Mouse (Mus musculus): Measurements from ENCODE around the gene Pnkp. TPM values are rescaled to one million over a fixed set of nuclear protein-coding genes. Genes with fewer than 3 reads are reported as not detected.
"Not testable (repeated sequence)": the region's sequence is repeated elsewhere in the genome, so short reads cannot be mapped to it uniquely, and the experiment has no call there.

Pnkp gene
- polyA plus RNA-seq, 1 experiment from 2014 or later = 29.7 TPM

GRCm38 (mm10) chr7:44867010-44867702, 10.2 kb downstream of the Pnkp start:
- H3K27ac ChIP-seq (ENCODE audit: low read depth) = no peak overlapping the region
- peaks cover 47% of the 10 kb centered on the region for H3K36me3 ChIP-seq (ENCODE audit: control insufficient read depth, insufficient read depth, low read length)
- 0 out of 2 replicates have a peak overlapping the region, but pooled peaks have one; percentile 6 for H3K9ac ChIP-seq (ENCODE audit: low read length)
- no peaks in the 10 kb centered on the region for H3K9me3 ChIP-seq (ENCODE audit: control insufficient read depth, low read length)
- 58% methylated on average over 19 of the region's 19 CpGs for WGBS
- peaks cover 41% of the 10 kb centered on the region for H3K4me1 ChIP-seq (replicated peaks; ENCODE audit: control insufficient read depth, insufficient read depth, low read length)
- peak overlapping the region; percentile 97 for H3K4me3 ChIP-seq (ENCODE audit: low read depth, low read length)
- no peak for ATAC-seq (replicated peaks; ENCODE audit: low FRiP score, low TSS enrichment, low read depth)
- no peaks in the 10 kb centered on the region for H3K27me3 ChIP-seq (replicated peaks; ENCODE audit: control insufficient read depth, insufficient read depth, low read length)
- no peak for DNase-seq (ENCODE audit: low spot score)
- H3K4me2 ChIP-seq (ENCODE audit: low read length) = peak overlapping the region; percentile 79

DNA sequence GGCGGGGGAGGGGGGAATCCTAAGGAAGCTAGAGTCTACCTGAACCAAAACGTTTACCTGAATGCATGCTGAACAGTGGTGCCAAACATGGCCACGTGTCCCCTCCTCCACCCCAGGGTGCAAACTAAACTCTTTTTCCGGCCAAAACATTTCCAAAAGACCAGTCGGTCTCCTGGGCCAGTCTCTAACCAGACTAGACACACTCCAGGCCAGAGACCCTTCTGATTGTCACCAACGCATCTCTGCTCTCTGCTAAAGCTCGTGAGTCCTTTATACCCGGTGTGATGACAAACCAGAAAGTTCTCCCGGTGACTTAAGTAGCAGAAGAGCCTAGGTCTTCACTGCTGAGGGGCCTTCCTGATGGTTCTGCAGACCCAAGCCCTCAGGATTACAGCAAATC, 10.9 kb downstream of the Pnkp start:
- Histone ChIP-seq H3K27me3 (replicated peaks; ENCODE audit: control insufficient read depth, insufficient read depth, low read length) (no peaks in the 10 kb centered on the region), H3K36me3 (ENCODE audit: control insufficient read depth, insufficient read depth, low read length) (peaks cover 41% of the 10 kb centered on the region), H3K9me3 (ENCODE audit: control insufficient read depth, low read length) (no peaks in the 10 kb centered on the region), H3K27ac (ENCODE audit: low read depth) (no peak overlapping the region), H3K4me3 (ENCODE audit: low read depth, low read length) (peak overlapping the region; percentile 97), H3K4me2 (ENCODE audit: low read length) (peak overlapping the region; percentile 79), H3K4me1 (replicated peaks; ENCODE audit: control insufficient read depth, insufficient read depth, low read length) (peaks cover 41% of the 10 kb centered on the region), H3K9ac (ENCODE audit: low read length) (peak overlapping the region; percentile 97)
- no peak for ATAC-seq (replicated peaks; ENCODE audit: low FRiP score, low TSS enrichment, low read depth)
- no peak for DNase-seq (ENCODE audit: low spot score)
- WGBS = 41% methylated on average over 9 of the region's 9 CpGs

GRCm38 (mm10) chr7:44868465-44868864, 11.5 kb downstream of the Pnkp start:
- peaks cover 41% of the 10 kb centered on the region for H3K4me1 ChIP-seq (replicated peaks; ENCODE audit: control insufficient read depth, insufficient read depth, low read length)
- peak overlapping the region; percentile 97 for H3K4me3 ChIP-seq (ENCODE audit: low read depth, low read length)
- peaks cover 34% of the 10 kb centered on the region for H3K36me3 ChIP-seq (ENCODE audit: control insufficient read depth, insufficient read depth, low read length)
- H3K4me2 ChIP-seq (ENCODE audit: low read length) = peak overlapping the region; percentile 79
- ATAC-seq (replicated peaks; ENCODE audit: low FRiP score, low TSS enrichment, low read depth) (no peak), DNase-seq (ENCODE audit: low spot score) (no peak)
- no peaks in the 10 kb centered on the region for H3K9me3 ChIP-seq (ENCODE audit: control insufficient read depth, low read length)
- peak overlapping the region; percentile 97 for H3K9ac ChIP-seq (ENCODE audit: low read length)
- H3K27ac ChIP-seq (ENCODE audit: low read depth) = peak overlapping the region; percentile 99; the same call in 1 of the 2 replicates
- no peaks in the 10 kb centered on the region for H3K27me3 ChIP-seq (replicated peaks; ENCODE audit: control insufficient read depth, insufficient read depth, low read length)
- 5% methylated on average over 16 of the region's 16 CpGs for WGBS

DNA sequence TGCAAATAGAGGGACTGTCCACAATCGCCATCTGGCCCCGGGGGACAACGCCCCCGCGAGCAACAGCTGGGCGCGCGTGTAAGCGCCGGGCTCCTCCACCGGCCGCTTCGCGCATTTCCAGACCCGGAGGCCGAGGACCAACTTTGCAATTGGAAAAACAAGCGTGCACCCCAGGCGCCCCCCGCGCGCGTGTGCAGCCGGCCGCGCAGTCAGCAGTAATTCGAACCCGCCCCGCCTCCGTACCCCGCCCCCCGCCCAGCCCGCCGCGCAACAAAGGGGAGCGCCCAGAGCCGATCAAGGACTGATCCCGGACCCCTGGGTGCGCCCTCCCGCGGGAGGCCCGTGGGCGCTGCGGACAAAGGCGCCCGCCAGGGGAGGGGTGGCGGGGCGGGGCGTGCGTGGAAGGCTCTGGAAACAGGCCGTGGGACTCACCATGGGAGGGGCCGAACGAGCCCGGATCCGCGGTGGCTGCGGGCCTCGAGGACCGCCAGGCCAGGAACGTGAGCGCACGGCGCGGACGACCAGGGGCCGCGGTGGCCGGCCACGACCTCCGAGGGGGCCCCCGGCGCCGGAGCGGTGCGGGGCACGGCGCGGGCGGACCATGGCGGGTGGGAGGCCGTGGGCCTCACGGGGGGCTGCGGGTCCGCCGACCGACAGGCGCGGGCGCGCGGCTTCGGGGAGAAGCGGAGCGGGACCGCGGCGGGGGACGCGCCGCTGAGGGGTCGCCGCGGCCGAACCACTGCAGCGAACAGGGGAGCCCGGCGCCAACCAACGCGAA, 12.2 kb downstream of the Pnkp start:
- H3K36me3 ChIP-seq (ENCODE audit: control insufficient read depth, insufficient read depth, low read length) = peaks cover 28% of the 10 kb centered on the region
- peak; percentile 59 for ATAC-seq (replicated peaks; ENCODE audit: low FRiP score, low TSS enrichment, low read depth)
- H3K9me3 ChIP-seq (ENCODE audit: control insufficient read depth, low read length) = no peaks in the 10 kb centered on the region
- H3K9ac ChIP-seq (ENCODE audit: low read length) = peak overlapping the region; percentile 97
- H3K27ac ChIP-seq (ENCODE audit: low read depth) = peak overlapping the region; percentile 99
- peaks cover 41% of the 10 kb centered on the region for H3K4me1 ChIP-seq (replicated peaks; ENCODE audit: control insufficient read depth, insufficient read depth, low read length)
- H3K27me3 ChIP-seq (replicated peaks; ENCODE audit: control insufficient read depth, insufficient read depth, low read length) = no peaks in the 10 kb centered on the region
- DNase-seq (ENCODE audit: low spot score) = peak; percentile 87
- peak overlapping the region; percentile 97 for H3K4me3 ChIP-seq (ENCODE audit: low read depth, low read length)
- 1% methylated on average over 99 of the region's 108 CpGs for WGBS
- H3K4me2 ChIP-seq (ENCODE audit: low read length) = peak overlapping the region; percentile 79

- no peaks in the 10 kb centered on the region for H3K27me3 ChIP-seq (replicated peaks; ENCODE audit: control insufficient read depth, insufficient read depth, low read length)
Measured at GRCm38 (mm10) chr7:44869697-44870528, 13.0 kb downstream of the Pnkp start, which contains the start of gene Ptov1. Ptov1 (minus strand) TSS chr7:44869788.

GRCm38 (mm10) chr7:44870614-44871013, 13.7 kb downstream of the Pnkp start:
- Histone ChIP-seq H3K4me1 (replicated peaks; ENCODE audit: control insufficient read depth, insufficient read depth, low read length) (peaks cover 33% of the 10 kb centered on the region), H3K9me3 (ENCODE audit: control insufficient read depth, low read length) (no peaks in the 10 kb centered on the region), H3K27me3 (replicated peaks; ENCODE audit: control insufficient read depth, insufficient read depth, low read length) (no peaks in the 10 kb centered on the region), H3K27ac (ENCODE audit: low read depth) (peak overlapping the region; percentile 99; the same call in 1 of the 2 replicates), H3K36me3 (ENCODE audit: control insufficient read depth, insufficient read depth, low read length) (peaks cover 13% of the 10 kb centered on the region), H3K9ac (ENCODE audit: low read length) (peak overlapping the region; percentile 97), H3K4me2 (ENCODE audit: low read length) (peak overlapping the region; percentile 79), H3K4me3 (ENCODE audit: low read depth, low read length) (peak overlapping the region; percentile 97)
- 75% methylated on average over 6 of the region's 6 CpGs for WGBS
- DNase-seq (ENCODE audit: low spot score) = no peak
- ATAC-seq (replicated peaks; ENCODE audit: low FRiP score, low TSS enrichment, low read depth) = no peak

More at GRCm38 (mm10) chr7:44869697-44870528, 13.0 kb downstream of the Pnkp start, which contains the start of gene Ptov1:
- peak within 1 kb of the TSS; percentile 97 for H3K9ac ChIP-seq (ENCODE audit: low read length)
- peaks cover 20% of the 10 kb centered on the region for H3K36me3 ChIP-seq (ENCODE audit: control insufficient read depth, insufficient read depth, low read length)
- H3K4me1 ChIP-seq (replicated peaks; ENCODE audit: control insufficient read depth, insufficient read depth, low read length) = peaks cover 40% of the 10 kb centered on the region
- no peaks in the 10 kb centered on the region for H3K9me3 ChIP-seq (ENCODE audit: control insufficient read depth, low read length)
- H3K4me3 ChIP-seq (ENCODE audit: low read depth, low read length) = peak within 1 kb of the TSS; percentile 97
- peak within 1 kb of the TSS; percentile 79 for H3K4me2 ChIP-seq (ENCODE audit: low read length)
- ATAC-seq (replicated peaks; ENCODE audit: low FRiP score, low TSS enrichment, low read depth) (peak; percentile 89), DNase-seq (ENCODE audit: low spot score) (peak; percentile 96)
- H3K27ac ChIP-seq (ENCODE audit: low read depth) = peak within 1 kb of the TSS; percentile 99
- 4% methylated on average over 29 of the region's 29 CpGs for WGBS

GRCm38 (mm10) chr7:44871181-44871580, 14.2 kb downstream of the Pnkp start:
- ATAC-seq (replicated peaks; ENCODE audit: low FRiP score, low TSS enrichment, low read depth) (no peak), DNase-seq (ENCODE audit: low spot score) (no peak)
- Histone ChIP-seq H3K27me3 (replicated peaks; ENCODE audit: control insufficient read depth, insufficient read depth, low read length) (no peaks in the 10 kb centered on the region), H3K27ac (ENCODE audit: low read depth) (no peak overlapping the region), H3K9ac (ENCODE audit: low read length) (no peak overlapping the region), H3K4me3 (ENCODE audit: low read depth, low read length) (no peak overlapping the region), H3K36me3 (ENCODE audit: control insufficient read depth, insufficient read depth, low read length) (peaks cover 11% of the 10 kb centered on the region; the same call in 1 of the 2 replicates), H3K4me1 (replicated peaks; ENCODE audit: control insufficient read depth, insufficient read depth, low read length) (peaks cover 27% of the 10 kb centered on the region), H3K4me2 (ENCODE audit: low read length) (no peak overlapping the region), H3K9me3 (ENCODE audit: control insufficient read depth, low read length) (no peaks in the 10 kb centered on the region)
- 90% methylated on average over 1 of the region's 1 CpGs for WGBS

- Histone ChIP-seq H3K4me1 (replicated peaks; ENCODE audit: control insufficient read depth, insufficient read depth, low read length) (peaks cover 21% of the 10 kb centered on the region), H3K36me3 (ENCODE audit: control insufficient read depth, insufficient read depth, low read length) (peaks cover 11% of the 10 kb centered on the region; the same call in 1 of the 2 replicates)
- H3K9me3 ChIP-seq (ENCODE audit: control insufficient read depth, low read length); H3K27me3 ChIP-seq (replicated peaks; ENCODE audit: control insufficient read depth, insufficient read depth, low read length); ATAC-seq (replicated peaks; ENCODE audit: low FRiP score, low TSS enrichment, low read depth); H3K4me3 ChIP-seq (ENCODE audit: low read depth, low read length); H3K27ac ChIP-seq (ENCODE audit: low read depth); H3K4me2 ChIP-seq (ENCODE audit: low read length); DNase-seq (ENCODE audit: low spot score); H3K9ac ChIP-seq (ENCODE audit: low read length): not testable (repeated sequence)
- WGBS = 90% methylated on average over 2 of the region's 2 CpGs
Measured at GRCm38 (mm10) chr7:44871774-44872173, 14.8 kb downstream of the Pnkp start.
